Mouse (Mus musculus) right cerebral cortex, postnatal 10 days (tissue): ENCODE measurements at regions not wholly inside any gene's neighbourhood (a gene's known extent, or its start where the extent isn't known, plus 50 kb on each side); places are given as distances from the start of the nearest gene placed in this dataset.
"Not testable (repeated sequence)": the region's sequence is repeated elsewhere in the genome, so short reads cannot be mapped to it uniquely, and the experiment has no call there.

Experiments
- DNase-seq, 2 experiments: peaks; one replicate each; pipeline ENCODE4 v3.0.0; 2021; ENCODE audit warnings: low spot score in 2 of 2

DNA sequence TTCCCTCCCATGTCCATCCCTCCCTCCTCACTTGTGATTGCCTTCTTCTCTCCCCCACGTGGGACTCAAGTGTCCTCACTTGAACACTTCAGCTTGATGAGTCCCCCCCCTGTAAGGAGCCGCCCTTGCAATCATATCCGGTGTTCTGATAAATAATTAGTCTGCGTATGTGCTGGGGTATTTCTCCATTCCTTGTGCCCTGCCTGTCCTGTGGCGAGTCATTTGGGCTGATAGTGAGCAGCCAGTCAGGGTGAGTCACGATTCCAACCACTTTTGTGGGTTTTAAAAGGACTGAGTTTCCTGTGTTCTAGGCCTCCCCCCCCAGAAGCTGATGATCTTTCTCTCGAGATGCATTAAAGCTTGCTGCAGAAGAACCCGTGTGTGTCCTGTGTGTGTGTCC is 820.9 kb downstream of the Kcnt2 start:
- DNase-seq, result not testable (repeated sequence)

DNA sequence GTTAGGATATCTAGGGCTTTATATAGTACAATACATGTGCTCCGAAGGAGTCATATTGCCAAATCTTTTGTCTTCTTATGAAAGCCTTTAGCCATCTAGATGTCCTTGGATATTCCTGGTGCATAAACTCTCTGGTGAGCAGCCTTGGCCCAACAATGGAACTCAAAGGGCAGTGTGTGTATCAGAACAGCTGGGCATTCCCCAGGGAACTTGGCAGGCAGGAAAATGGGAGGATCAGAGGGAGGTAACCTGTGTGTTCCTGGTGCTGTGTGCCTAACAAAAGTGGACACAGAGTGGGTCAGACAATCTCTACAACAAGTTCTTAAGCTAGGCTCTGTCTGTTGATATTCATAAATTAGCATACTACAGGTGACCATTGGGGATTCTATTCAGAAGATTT is 851.6 kb downstream of the Kcnt2 start:
- DNase-seq, result no peak

GRCm38 (mm10) chr1:141102546-141102945 is 856.6 kb downstream of the Kcnt2 start:
- no peak for DNase-seq

GRCm38 (mm10) chr1:141104034-141104433 is 858.1 kb downstream of the Kcnt2 start:
- DNase-seq, result peak in 1 of 2 experiments; percentile 33

DNA sequence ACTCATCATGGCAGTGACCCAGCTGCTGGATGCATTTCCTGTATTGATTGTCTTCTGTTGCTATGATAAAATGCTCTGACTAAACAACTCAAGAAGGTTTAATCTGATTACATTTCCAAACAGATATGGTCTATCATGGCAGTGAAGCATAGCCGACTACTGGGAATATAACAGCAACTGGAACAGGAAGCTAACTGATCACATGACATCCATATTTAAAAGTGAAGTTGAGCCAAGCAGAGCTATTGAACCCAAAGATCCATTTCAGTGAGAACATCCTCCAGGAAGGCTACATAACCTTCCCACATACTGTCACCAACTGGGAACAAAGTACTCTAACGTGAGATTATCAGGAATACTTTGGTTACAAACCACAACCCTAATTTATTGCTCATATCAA is 858.7 kb downstream of the Kcnt2 start:
- no peak for DNase-seq

DNA sequence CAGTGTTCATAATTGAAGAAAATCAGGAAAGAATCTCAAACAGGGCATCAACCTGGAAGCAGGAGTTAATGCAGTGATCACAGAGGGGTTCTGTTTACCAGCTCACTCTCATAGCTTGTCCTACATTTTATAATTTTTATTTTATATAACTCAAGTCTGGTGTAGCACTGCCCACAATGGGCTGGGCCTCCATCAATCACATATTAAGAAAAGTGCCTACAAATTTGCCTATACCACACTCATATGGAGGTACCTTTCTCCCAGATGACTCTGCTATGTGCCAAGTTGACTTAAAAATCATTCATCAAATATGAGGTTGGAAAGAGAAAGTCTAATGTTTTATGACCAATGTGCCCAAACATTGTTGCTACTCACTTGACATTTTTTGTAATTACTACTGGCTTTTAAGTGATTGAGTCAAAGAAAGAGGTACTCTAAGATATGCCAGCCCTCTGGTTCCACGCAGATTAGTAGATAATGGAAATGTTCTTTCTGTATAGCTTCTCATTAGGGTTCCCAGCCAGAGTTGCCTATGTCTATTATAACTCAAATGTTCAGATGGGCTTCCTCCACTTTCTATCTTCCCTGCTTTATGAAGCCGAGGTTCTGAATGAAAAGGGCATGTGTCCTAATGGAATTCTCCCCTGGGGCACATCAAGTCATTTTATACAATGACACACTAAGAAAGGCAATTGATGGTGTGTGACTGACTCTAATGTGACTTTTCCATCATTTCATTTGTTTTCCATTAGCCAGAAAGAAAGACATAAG is 891.0 kb downstream of the Kcnt2 start:
- no peak for DNase-seq

DNA sequence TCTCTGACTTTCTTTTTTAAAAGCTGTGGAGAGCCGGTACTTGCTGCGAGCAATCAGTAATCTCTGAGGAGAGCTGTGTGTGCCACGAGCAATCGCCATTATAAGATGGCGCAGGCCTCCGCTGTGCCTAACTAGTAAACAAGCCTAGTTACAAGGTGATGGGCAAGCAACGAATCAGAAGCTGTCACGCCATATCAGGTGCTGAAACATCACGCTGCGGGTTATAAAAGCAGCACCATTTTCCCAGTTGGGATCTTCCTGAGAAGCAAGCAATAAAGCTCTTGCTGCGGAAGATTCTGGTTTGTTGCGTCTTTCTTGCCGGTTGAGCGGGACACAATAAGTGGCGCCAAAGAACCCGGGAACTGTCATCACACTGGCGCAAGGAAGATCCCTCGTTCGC is 894.2 kb downstream of the Kcnt2 start:
- DNase-seq, result not testable (repeated sequence)

DNA sequence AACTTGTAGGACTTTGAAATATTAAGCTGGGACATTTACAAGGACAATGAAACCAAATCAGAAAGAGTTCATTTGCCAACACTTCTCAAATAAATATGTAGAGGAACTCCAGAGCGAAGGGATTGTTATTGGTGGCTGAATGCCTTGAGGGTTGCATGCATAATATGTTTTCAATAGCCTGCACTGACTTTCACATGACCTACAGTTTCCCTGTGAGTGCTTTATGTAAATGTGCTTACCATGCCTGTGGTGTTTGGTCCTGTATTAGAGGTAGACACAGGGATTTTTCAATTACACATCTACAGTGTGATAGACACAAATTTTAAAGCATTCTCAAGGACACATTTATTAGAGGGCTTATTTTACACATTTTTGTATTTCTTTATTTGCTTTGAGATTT is 899.8 kb downstream of the Kcnt2 start:
- DNase-seq, result no peak

DNA sequence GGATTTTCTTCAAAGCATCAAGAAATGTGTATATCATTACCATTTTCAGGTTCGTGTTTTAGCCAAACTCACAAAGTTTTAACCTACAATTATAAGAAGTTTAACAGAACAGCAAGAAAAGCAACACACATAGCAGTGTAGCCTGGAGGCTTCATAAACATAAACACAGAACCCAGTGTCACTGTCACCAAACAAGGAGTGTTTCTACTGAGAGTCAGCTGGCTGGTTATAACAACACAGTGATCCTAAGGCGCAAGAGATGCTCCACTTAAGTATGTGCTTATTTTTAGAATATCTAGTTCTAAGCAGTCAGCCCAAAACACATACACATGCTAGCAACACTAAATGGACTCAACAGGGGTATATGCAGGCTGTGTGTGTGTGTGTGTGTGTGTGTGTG is 903.9 kb downstream of the Kcnt2 start:
- no peak for DNase-seq

DNA sequence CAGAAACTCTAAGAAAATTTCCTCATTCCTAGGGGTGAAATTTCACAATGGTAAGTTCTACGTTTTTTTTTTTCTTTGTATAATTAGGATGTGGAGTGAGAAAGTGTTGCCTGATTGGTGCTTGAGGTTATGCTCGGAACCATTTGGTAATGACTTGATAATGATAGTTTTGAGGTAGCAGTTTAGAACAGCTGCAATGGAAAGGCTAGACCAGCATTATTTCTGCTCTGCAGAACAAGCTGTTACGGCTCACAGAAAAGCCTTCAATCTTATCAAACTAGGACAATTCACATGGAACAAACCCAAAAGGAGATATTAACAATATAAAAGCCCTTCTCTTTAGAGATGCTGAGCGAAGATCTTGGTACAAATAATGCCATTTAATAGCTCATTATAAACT is 908.6 kb downstream of the Kcnt2 start:
- DNase-seq, result no peak

DNA sequence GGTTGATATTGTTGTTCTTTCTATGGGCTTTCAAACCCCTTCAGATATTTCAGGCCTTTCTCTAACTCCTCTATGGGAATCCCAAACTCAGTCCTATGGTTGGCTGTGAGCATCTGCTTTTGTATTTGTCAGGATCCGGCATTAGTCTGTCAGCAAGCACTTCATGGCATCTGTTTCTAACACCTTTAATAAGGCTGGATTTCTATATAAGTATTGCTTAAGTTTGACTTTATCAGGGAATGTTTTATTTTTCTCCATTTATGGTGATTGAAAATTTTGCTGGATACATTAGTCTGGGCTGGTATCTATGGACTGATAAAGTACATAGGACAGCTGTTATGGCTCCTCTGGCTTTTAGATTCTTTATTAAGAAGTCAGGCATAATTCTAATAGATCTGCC is 915.8 kb downstream of the Kcnt2 start:
- DNase-seq, result no peak
